Mouse (Mus musculus) embryonic facial prominence, embryonic 10.5 days (tissue): ENCODE results near the gene 1700013G24Rik. TPM values are rescaled to one million over a fixed set of nuclear protein-coding genes. Genes with fewer than 3 reads are reported as not detected.

Experiments
- DNase-seq: peaks from one replicate; pipeline ENCODE4 v3.0.0-alpha.2; 2017; ENCODE audit warnings: low spot score
- H3K27ac ChIP-seq: fragments of 300-500 bp; sonication (generic); replicated peaks from 2 replicates; pipeline ENCODE4 v1.5.1; 2016; ENCODE audit warnings: mild to moderate bottlenecking
- H3K27me3 ChIP-seq: fragments of 300-500 bp; sonication (generic); replicated peaks from 2 replicates; pipeline ENCODE4 v1.6.1; 2016; ENCODE audit warnings: low read depth, mild to moderate bottlenecking; ENCODE audit not compliant: poor library complexity, severe bottlenecking
- H3K36me3 ChIP-seq: fragments of 300-500 bp; sonication (generic); replicated peaks from 2 replicates; pipeline ENCODE4 v1.6.1; 2016; ENCODE audit warnings: mild to moderate bottlenecking, moderate library complexity
- H3K4me1 ChIP-seq: fragments of 300-500 bp; sonication (generic); 2 replicates; pipeline ENCODE4 v1.6.1; 2016
- H3K4me3 ChIP-seq: fragments of 300-500 bp; sonication (generic); 2 replicates; pipeline ENCODE4 v1.5.1; 2016; ENCODE audit warnings: mild to moderate bottlenecking, moderate library complexity
- H3K9me3 ChIP-seq: fragments of 300-500 bp; sonication (generic); 2 replicates; pipeline ENCODE4 v1.6.1; 2016; ENCODE audit warnings: mild to moderate bottlenecking
- WGBS: fragments of 180-500 bp; shearing (Covaris S2); methylation state at CpG from one replicate; pipeline ENCODE4 v1.1.7; 2016; 5-methylcytosine and 5-hydroxymethylcytosine counted together
- polyA plus RNA-seq: library from polyadenylated mRNA; unstranded; fragments of >200 nt; fragmentation: Nextera tagmentation; extraction: Ambion mirVana; gene quantifications from 2 replicates; pipeline ENCODE4 v1.2.1, GENCODE M21; 2016

Gene 1700013G24Rik
- polyA plus RNA-seq, 1 experiment from 2014 or later, result not detected

DNA sequence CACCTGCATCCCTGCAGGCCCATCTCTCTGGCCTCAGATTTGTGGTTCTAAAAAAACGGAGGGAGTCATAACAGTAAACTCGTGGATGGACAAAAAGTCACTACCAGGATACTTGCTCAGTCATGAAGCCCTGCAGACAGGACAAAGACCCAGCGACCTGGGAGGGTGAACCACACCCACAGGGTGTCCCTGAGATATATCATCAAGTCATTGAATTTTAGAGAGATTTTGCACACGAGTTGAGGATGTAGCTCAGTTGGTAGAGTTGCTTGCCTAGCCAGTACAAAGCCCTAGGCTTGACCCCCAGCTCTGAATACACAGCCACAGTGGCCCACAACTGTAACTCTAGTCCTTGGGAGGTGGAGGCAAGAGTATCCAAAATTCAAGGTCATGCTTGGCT lies 8.1 kb downstream of the 1700013G24Rik start:
- peak overlapping the region; percentile 5; the same call in 1 of the 2 replicates for H3K27ac ChIP-seq
- H3K4me3 ChIP-seq, result no peak overlapping the region
- no peaks in the 10 kb centered on the region for H3K27me3 ChIP-seq
- no peak for DNase-seq
- H3K9me3 ChIP-seq, result no peaks in the 10 kb centered on the region
- WGBS, result 75% methylated on average over 4 of the region's 4 CpGs
- H3K4me1 ChIP-seq, result peaks cover 40% of the 10 kb centered on the region
- H3K36me3 ChIP-seq, result no peaks in the 10 kb centered on the region

DNA sequence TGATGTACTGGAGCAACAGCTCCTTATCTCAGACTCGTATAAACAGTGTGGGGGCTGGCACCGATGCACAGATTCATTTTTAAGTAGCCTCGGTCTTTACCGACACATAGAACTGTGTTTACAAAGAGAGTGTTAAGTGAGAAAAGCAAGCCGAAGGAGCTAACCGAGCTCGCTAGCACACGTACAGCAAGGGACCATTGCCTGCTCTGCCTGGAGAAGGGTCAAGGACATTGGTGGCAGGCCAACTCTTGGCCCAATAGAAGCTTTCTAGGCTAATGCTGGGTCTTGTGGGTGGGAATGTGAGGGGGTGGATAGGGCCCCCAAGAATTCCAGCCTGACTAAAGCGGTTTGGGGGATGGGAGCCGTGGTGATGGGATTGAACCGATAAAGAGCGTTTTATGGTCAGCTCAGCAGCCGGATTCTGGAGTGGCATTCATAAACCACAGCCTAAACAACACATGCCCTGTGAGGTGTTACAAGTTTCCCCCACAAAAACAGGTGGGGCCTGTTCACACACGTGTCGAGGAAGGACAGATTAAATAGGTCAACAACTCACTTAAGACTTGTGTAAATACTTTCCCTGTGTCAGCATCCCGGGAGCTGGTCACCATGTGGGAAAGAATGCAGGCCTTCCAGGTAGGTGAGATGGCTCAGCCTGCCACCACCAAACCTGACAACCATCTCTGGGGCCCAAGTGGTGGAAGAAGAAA lies 9.1 kb downstream of the 1700013G24Rik start:
- Histone ChIP-seq H3K27ac (no peak overlapping the region), H3K36me3 (no peaks in the 10 kb centered on the region), H3K4me3 (no peak overlapping the region), H3K27me3 (no peaks in the 10 kb centered on the region), H3K9me3 (no peaks in the 10 kb centered on the region), H3K4me1 (peaks cover 45% of the 10 kb centered on the region)
- DNase-seq, result no peak
- 87% methylated on average over 16 of the region's 16 CpGs for WGBS

DNA sequence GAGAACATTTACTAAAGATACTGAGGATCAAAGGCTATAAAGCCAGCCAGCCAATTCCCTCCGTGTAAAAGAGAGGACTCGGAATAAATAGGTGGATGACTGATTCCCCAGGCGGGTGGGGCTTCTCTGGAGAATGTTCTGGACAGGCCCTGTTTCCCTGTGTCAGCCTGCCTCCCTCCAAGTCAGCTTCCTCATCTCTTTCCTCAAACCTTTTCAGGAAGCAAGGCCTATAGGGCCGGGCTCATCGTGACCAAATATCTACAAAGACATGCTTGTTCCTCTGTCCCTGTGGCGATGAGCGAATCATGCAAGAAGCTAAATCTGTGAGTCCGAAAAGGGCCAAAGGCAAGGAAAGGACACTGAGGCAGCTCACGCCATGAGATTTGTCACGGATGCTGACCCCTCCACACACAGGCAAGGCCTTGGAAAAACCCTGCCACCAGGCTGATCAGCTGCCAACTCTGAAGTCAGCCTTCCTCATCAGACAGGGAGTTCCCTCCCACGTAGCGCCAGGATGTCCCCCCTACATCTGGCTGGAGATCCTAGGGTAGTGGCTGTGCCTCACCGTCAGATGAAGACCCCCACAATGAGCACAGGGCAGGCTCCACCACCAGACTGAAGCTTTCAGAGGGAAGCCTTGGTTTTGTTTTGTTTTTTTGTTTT lies 12.2 kb downstream of the 1700013G24Rik start:
- 0 out of 2 replicates have a peak overlapping the region, but pooled peaks have one; percentile 25 for H3K27ac ChIP-seq
- 63% methylated on average over 13 of the region's 13 CpGs for WGBS
- no peak overlapping the region for H3K4me3 ChIP-seq
- peaks cover 65% of the 10 kb centered on the region for H3K4me1 ChIP-seq
- no peaks in the 10 kb centered on the region for H3K27me3 ChIP-seq
- peak; percentile 8 for DNase-seq
- H3K36me3 ChIP-seq, result no peaks in the 10 kb centered on the region
- no peaks in the 10 kb centered on the region for H3K9me3 ChIP-seq

DNA sequence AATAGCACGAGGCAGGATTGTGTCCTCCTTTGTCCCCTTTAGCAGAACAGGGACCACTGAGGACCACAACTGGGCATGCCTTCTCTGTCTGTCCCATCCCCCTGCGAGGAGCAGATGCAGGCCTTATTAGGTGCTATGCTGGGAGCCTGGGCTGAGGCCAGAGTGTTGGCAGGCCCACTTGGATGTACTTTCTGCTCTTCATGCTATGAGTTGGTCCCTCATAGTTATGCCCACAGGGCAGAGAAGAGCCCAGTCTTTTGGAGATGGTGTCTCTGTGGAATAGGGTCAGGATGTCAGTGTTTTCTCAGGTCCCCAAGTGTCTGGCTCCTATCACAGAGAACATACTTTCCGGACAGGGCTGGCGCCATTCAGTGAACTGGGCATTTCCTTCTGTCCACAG lies 13.9 kb downstream of the 1700013G24Rik start:
- H3K27me3 ChIP-seq, result no peaks in the 10 kb centered on the region
- no peaks in the 10 kb centered on the region for H3K36me3 ChIP-seq
- peak overlapping the region; percentile 95 for H3K27ac ChIP-seq
- WGBS, result 79% methylated on average over 4 of the region's 4 CpGs
- H3K9me3 ChIP-seq, result no peaks in the 10 kb centered on the region
- peaks cover 66% of the 10 kb centered on the region for H3K4me1 ChIP-seq
- no peak for DNase-seq
- H3K4me3 ChIP-seq, result no peak overlapping the region

DNA sequence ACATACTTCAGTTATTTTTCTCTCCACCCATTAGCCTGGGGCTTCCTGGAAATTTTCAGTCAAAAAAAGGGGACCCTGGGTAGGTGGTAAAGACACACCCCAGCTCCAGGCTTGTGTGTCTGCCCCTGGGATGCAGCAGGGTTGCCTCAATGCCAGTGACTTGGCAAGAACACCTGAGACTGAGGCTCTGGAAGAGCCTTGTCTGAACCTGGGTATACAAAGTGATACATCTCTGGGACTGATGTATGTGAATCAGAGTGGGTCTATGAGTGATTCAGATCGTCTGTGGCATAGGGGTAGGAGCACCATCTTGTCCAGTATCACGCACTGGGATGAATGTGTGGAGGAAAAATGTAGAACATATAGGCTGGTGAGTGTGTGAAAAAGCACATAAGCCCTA lies 14.4 kb downstream of the 1700013G24Rik start:
- no peaks in the 10 kb centered on the region for H3K27me3 ChIP-seq
- H3K4me3 ChIP-seq, result no peak overlapping the region
- H3K9me3 ChIP-seq, result no peaks in the 10 kb centered on the region
- 78% methylated on average over 2 of the region's 2 CpGs for WGBS
- H3K36me3 ChIP-seq, result no peaks in the 10 kb centered on the region
- no peak for DNase-seq
- peaks cover 65% of the 10 kb centered on the region for H3K4me1 ChIP-seq
- H3K27ac ChIP-seq, result peak overlapping the region; percentile 95

DNA sequence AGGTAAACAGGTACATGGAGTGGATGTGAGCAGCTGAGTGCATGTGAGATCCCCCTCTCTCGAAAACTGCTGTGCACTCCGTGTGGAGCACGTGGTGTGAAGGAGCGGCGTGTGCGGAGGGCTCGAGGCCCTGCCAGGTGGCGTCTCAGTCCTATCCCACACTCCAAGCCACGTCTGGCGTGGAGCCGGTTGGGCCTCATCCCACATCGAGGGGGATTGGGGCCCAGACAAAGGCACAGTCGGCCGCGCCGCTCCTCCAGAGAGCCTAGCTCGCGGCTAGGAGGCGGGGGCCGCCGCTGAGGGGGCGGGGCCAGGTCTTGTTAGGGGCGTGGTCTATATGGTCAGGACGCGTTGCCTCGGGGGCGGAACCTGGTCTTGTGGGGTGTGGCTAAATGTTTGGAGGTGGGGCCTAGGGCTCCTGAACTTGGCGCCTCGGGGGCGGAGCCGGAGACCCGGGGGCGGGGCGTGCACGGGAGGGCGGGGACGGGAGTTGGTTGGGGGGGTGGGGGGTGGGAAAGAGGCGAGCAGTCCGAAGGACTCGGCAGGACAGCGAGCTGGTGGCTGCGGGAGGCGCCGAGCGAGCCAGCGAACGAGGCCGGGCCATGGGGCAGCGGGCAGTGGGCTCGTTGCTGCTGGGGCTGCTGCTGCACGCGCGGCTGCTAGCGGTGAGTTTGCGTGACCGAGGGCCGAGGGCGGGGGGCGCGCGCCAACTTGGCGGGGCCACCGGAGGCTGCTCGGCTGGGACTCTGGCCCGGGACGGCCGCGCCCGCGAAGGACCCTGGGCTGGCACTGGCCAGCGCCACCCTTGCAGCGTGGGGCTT lies 15.4 kb downstream of the 1700013G24Rik start, which contains the start of gene Hspg2:
TSS of gene Hspg2 (plus strand) at position 510 of the 821 bp plus-strand sequence.
- WGBS, result 2% methylated on average over 70 of the region's 72 CpGs
- DNase-seq, result peak; percentile 99
- Histone ChIP-seq H3K27ac (peak within 1 kb of the TSS; percentile 95), H3K4me1 (peaks cover 75% of the 10 kb centered on the region), H3K36me3 (peaks cover 3% of the 10 kb centered on the region), H3K9me3 (no peaks in the 10 kb centered on the region), H3K27me3 (no peaks in the 10 kb centered on the region), H3K4me3 (peak within 1 kb of the TSS; percentile 86)

DNA sequence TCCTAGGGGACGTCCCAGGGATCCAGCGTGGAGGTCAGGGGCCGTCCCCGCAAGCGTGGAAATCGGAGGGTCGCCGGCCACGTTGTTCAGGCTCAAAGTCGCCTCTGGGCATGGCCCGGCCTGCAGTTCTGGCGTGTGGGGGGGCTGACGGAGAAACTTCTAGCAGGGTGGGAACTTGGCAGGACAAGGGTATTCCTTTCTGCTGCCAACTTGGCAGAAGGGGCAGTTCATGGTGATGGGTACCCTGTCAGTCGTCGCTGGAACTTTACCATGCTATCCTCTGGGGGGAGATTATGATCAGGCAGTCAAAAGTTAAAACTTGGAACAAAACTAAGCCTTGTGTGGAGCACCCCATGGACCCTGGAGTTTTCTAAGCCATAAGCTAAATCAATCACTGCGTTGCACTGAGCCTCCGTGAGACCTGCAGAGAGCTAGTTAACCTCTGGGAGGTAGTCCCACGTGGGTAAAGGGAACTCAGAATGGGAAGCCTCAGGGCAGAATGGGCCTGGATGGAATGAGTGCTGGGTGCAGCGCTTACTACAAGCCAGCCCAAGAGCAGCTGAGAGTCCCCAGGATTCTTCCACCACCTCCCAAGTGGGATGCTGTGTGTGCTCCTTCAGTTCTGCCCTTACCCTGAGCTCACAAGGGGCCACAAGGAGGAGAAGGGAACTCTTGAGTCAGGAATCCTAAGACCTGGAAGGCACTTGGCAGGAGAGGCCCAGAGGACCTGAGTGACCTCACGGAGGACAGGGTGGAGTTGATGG lies 16.2 kb downstream of the 1700013G24Rik start:
- peak; percentile 55 for DNase-seq
- Histone ChIP-seq H3K36me3 (peaks cover 7% of the 10 kb centered on the region), H3K27ac (peak overlapping the region; percentile 95), H3K4me3 (peak overlapping the region; percentile 86), H3K9me3 (no peaks in the 10 kb centered on the region), H3K27me3 (no peaks in the 10 kb centered on the region), H3K4me1 (peaks cover 82% of the 10 kb centered on the region)
- 3% methylated on average over 20 of the region's 20 CpGs for WGBS

DNA sequence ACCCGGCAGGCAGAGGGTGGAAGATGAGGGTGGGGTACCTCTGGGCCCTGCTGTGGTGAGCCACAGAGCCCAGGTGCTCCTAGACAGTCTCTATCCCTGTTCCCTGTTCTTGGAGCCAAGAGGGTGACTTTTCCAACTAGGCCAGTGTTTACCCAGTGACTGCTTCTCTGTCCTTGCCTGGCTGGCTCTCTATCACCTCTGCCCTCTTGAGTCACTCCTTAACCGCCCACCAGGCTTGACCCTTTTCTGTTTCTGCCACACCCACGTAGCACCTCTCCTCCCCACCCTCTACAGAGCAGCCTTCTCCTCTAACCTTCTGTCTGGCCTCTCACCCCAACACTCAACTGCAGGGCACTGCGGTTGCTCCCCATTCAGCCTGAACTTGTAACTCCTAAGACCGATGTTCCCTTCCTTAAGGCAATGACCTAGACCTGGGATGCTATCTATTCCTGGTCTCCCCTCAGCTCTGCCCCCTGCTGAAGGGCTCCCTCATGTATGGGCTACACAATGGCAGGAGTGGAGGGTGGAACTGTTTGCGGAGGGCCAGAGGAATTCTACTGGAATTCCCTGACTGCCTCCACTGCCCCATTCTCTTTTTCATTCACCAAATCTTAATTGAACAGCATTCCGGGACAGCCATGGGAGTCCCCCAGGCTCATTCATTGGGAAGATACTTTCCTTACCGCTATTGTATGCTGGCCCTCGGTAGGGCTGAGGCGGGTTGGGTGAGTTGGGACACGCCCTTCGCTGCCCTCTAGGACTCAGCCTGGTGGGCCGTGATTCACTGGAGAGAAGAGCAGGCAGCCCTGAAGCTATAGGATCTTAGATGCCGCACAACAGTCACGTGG lies 17.0 kb downstream of the 1700013G24Rik start:
- H3K4me1 ChIP-seq, result peaks cover 84% of the 10 kb centered on the region
- H3K9me3 ChIP-seq, result no peaks in the 10 kb centered on the region
- H3K27ac ChIP-seq, result peak overlapping the region; percentile 95
- peaks cover 7% of the 10 kb centered on the region for H3K36me3 ChIP-seq
- WGBS, result 37% methylated on average over 15 of the region's 15 CpGs
- DNase-seq, result no peak
- no peaks in the 10 kb centered on the region for H3K27me3 ChIP-seq
- peak overlapping the region; percentile 86 for H3K4me3 ChIP-seq

DNA sequence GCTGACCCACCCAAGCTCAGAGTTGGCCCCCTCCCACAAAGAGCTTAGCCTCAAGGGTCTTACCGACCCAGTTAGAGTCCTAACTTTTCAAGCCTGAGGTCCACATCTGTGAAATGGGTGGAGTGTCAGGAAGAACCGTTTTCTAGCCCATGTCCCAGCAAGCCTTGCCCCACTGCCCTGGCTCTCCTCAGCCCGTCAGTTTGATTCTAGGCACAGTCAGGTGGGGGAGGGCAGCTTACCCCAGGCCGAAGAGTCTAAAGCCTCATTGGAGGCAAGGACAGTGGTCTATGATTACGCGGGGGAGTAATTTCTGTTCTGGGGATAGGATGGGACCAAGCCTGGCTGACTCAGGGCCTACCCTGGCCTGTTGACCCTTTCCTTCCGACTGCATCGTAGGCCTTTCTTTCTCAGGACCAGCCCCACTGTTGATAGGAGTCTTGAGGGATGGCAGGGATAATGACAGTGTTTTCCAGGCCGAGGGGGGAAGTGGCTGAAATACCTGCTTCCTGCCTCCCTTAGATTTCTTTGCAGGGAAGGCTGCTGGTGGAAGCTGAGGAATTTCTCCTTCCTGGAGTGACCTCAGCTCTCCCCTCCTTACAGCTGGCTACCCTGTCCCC lies 17.7 kb downstream of the 1700013G24Rik start:
- no peaks in the 10 kb centered on the region for H3K27me3 ChIP-seq
- peak overlapping the region; percentile 95 for H3K27ac ChIP-seq
- H3K36me3 ChIP-seq, result peaks cover 7% of the 10 kb centered on the region
- H3K9me3 ChIP-seq, result no peaks in the 10 kb centered on the region
- no peak for DNase-seq
- H3K4me3 ChIP-seq, result peak overlapping the region; percentile 86
- WGBS, result 56% methylated on average over 9 of the region's 9 CpGs
- peaks cover 86% of the 10 kb centered on the region for H3K4me1 ChIP-seq

DNA sequence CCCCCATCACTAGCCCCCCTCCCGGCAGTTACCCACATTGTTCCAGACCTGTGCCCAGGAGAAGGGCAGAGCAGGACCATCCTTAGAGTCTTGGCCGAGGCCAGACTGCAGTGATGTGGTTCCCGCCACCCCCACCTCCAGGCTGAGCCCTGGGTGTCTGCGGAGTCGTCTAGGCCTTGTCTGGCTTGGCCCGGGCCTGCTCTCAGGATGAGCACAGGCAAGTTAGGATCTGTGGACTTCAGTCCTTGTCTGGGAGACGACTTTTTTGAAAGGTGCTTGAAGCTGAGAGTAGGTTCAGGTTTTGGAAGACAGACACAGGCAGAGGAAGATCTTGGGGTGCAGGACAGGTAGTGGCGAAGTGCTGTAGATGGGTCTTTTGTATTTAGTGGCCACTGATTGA lies 18.2 kb downstream of the 1700013G24Rik start:
- peak overlapping the region; percentile 95 for H3K27ac ChIP-seq
- H3K9me3 ChIP-seq, result no peaks in the 10 kb centered on the region
- 61% methylated on average over 8 of the region's 8 CpGs for WGBS
- H3K36me3 ChIP-seq, result peaks cover 7% of the 10 kb centered on the region
- no peaks in the 10 kb centered on the region for H3K27me3 ChIP-seq
- H3K4me1 ChIP-seq, result peaks cover 92% of the 10 kb centered on the region
- peak overlapping the region; percentile 86 for H3K4me3 ChIP-seq
- no peak for DNase-seq

DNA sequence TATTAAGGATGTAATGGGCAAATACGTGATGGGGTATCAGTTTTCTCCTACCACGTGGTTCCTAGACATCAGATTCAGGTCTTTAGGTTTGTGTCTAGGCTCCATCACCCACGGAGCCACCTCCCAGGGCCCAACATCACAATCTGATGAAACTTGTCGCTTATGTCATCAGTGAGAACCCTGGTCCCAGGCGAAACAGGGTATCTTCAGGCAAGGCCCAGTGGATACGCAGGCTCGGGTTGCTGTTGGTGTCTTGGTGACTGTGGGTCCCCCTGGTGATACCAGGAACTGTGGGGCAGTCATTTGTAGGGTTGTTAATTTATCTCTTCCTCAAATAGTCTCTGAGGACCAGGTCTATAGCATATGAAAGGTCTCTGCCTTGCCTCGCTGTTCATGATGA lies 20.2 kb downstream of the 1700013G24Rik start:
- no peaks in the 10 kb centered on the region for H3K27me3 ChIP-seq

More for the DNA sequence above, 20.2 kb downstream of the 1700013G24Rik start:
- no peak overlapping the region for H3K4me3 ChIP-seq
- peaks cover 95% of the 10 kb centered on the region for H3K4me1 ChIP-seq
- peaks cover 7% of the 10 kb centered on the region for H3K36me3 ChIP-seq
- H3K27ac ChIP-seq, result peak overlapping the region; percentile 45
- no peaks in the 10 kb centered on the region for H3K9me3 ChIP-seq
- DNase-seq, result no peak
- WGBS, result 89% methylated on average over 8 of the region's 8 CpGs
